Mouse (Mus musculus): Measurements from ENCODE around the gene Aadacl3.

Gene Aadacl3

DNA sequence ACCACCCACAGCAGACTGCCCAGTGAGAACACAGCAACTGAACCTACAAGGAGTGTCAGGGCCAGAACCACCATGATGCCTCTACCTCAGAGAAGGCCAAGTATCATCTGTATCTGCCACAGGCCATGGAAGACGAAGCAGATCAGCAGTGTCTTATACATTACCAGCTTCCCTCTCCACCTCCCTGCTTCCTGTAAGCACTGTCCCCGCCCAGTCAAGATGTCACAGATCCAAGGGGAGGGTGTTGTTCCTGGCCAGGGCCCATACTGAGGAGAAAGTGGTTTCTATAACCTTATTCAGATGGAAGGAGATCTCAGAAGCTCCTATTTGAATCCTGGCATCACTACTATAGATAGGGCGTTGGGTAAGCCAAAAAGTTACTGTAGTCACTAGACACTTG lies at the start of gene Aadacl3:
Gene Aadacl3 (minus strand): TSS at position 101 of the 400 bp plus-strand sequence.
- DNase-seq = no peak

DNA sequence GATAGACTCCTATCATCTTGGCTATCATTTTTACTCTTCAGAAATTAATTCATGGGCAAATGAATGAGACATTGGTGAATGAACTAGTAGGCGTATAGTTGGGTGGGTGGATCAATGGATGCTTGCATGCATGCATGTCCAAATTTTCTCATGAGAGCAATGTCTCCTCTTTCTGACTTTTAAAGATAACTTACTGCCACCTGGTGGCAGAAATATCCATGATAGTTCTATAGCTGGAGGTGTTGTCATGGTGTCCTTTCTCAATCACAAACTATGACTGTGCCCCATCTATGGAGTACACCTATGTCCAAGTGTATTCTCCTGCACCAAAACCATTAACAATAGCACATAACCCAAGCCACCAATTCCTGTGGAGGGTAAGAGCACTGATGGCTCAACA lies 43.0 kb upstream of the Aadacl3 start:
- no peak for DNase-seq

GRCm38 (mm10) chr4:144493331-144493730 lies 29.8 kb upstream of the Aadacl3 start:
- no peak for DNase-seq

DNA sequence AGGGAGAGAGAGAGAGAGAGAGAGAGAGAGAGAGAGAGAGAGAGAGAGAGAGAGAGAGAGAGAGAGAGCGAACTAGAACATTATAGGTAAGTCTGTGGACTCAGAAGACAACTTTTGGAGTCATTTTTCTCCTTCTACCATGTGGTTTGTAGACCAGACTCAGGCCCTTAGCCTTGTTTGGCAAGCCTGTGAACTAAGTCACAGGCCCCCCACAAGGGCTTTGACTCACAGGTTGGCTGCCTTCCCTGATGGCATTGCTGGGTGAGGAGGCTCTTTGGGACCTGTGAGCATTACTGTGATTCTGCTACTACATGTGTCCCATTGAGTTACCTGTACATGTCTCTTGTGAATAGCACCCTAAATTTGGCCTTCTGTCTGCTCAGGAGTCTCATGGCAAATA lies 4.5 kb upstream of the Aadacl3 start:
- no peak for DNase-seq

DNA sequence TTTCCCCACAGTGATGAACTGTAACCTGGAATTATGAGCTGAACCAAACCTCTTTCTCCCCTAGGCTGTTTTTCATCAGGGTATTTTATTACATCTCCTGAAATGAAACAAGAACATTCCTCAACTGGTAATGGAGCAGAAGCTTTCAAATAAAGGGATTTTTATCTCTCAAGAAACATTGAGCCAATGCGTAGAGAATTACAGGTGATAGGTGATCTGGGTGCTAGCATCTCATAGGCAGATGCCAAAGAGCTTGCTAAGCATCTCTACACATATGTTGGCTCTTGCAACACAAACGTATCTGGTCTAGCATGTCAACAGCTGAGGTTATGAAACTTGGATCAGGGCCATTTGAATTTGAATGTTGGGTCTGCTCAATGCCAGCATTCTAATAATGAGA lies 1.6 kb upstream of the Aadacl3 start:
- no peak for DNase-seq

DNA sequence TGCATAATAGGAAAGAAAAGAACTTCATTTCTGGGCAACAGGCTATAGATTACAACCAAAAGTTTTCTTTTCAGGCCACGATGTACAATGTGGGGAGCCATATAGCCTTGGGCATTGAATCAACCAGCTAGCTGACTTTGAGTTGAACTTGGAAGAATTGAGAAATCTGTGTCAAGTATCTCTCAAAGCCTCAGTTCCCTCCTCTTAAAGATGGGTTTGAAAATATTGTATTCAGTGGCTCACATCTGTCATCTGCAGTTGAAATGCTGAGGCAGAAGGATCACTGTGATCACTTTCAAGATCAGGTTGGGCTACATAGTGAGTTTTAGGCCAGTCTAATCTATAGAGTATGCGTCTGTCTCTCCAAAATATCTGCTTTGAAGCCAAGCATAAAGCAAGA lies 10.3 kb downstream of the Aadacl3 start, which contains the start of gene Gm9944:
Gene Gm9944 (minus strand): TSS at position 101 of the 400 bp plus-strand sequence.
- DNase-seq = no peak

- DNase-seq = no peak
Measured at GRCm38 (mm10) chr4:144448546-144448945, 15.0 kb downstream of the Aadacl3 start.

DNA sequence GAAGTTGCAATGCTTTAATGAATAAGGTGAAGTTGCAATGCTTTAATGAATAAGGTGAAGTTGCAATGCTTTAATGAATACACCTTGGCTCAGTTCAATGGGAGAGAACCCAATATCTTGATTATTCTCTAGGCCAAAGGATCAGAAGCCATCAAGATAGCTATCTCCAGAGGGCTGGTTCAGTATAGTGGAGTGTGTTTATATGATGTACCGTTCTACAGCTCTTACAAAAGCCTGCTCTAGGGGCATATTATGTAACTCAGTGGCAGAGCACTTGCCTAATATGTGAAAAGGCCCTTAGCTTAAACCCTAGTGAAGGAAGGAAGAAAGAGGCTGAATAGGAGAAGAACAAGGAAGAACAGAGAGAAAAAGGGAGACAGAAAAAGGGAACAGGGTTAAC lies 22.0 kb downstream of the Aadacl3 start:
- DNase-seq = no peak

DNA sequence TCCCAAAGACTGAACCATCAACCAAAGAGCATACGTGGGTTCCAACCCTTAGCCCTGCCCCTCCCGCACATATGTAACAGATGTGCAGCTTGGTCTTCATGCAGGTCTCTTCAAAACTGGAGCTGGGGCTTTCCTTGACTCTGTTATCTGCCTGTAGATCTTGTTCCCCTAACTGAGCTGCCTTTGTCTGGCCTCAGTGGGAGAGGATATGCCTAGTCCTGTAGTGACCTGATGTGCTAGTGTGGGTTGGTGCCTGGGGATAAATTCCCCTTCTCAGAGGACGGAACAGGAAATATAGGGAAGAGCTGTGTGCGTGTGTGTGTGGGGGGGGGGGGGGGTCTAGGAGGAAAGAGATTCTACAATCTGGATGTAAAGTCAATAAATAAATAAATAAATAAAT lies 22.5 kb downstream of the Aadacl3 start:
- no peak for DNase-seq

- no peak for DNase-seq
Measured at GRCm38 (mm10) chr4:144438672-144439071, 24.9 kb downstream of the Aadacl3 start, which contains the start of gene 1700012P22Rik. Gene 1700012P22Rik, minus strand, starts transcription at chr4:144438772.

GRCm38 (mm10) chr4:144433216-144433615 lies 30.3 kb downstream of the Aadacl3 start:
- DNase-seq = no peak

GRCm38 (mm10) chr4:144430723-144431122 lies 32.8 kb downstream of the Aadacl3 start:
- DNase-seq = no peak

DNA sequence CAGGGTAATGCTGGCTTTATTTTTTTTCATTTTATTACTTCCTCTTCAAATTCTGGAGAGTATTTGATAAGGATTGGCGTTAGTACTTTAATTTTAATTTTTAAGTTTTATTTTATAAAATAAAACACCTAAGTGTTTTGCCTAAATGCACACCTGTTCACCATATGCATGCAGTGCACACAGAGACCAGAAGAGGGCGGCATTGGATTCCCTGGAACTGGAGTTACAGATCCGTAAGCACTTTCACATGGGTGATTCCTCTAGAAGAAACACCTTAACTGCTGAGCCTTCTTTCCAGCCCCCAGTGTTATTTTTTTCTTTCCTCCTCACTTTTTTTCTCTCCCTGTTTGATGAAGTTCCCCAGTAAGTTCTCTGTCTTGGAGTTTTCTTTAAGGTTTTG lies 34.7 kb downstream of the Aadacl3 start:
- DNase-seq = peak; percentile 0 to 9

DNA sequence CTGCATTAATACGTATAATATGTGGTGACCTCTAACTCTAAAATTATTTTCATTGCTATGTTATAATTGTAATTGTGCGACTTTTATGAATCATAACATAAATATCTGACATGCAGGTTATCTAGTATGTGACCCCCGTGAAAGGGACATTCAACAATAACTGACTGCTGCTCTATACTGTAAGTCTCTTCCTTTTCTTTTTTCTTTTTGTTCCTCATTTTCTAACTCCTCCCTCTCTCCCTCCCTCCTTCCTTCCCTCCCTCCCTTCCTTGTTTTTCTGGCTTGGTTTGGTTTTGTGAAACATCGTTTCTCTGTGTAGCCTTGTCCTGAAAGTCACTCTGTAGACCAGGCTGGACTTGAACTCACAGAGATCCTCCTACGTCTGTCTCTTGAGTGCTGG lies 39.0 kb downstream of the Aadacl3 start:
- DNase-seq = no peak

GRCm38 (mm10) chr4:144420644-144421043 lies 42.9 kb downstream of the Aadacl3 start:
- DNase-seq = no peak

DNA sequence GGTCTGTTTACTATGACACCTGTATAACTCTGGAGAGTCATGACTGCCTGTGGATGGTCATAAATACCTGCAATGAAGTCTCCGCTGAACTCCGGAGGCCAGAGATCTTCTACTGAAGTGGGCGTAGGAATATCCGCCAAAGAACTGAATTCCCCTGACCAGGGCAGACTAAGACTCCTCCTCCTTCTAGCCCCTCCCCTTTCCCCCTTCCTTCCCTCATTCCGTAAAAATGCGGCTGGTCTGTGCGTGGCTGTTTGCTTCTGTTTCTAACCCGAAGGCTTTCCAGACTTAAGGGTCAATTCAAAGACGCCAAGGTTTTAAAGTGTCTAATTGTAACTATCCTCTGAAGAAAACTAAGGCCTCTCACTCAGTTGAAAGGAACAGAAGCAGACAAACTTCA lies 55.3 kb downstream of the Aadacl3 start, which contains the start of gene Pramef12:
Gene Pramef12 (minus strand): TSS at position 175 of the 400 bp plus-strand sequence.
- no peak for DNase-seq

- no peak for DNase-seq
Measured at GRCm38 (mm10) chr4:144406261-144406660, 57.3 kb downstream of the Aadacl3 start.

- no peak for DNase-seq
Measured at GRCm38 (mm10) chr4:144404456-144405086, 59.0 kb downstream of the Aadacl3 start.

Data from cerebellum, postnatal 14 days (tissue).